In genomic region chr10:42478341-42478720, GRCm38 (mm10) we compare ENCODE assay signal across 8 mouse cellular contexts. TPM values are rescaled to one million over a fixed set of nuclear protein-coding genes. Genes with fewer than 3 reads are reported as not detected.
DNase-seq lines count a peak whose midpoint lies in the region; ATAC-seq and TF ChIP-seq lines count a peak whose summit lies in the region.

Gene Afg1l (minus strand): TSS chr10:42478565.

- intact Hi-C loops in gastrocnemius, adult 2 months (cut with DNase I): loop anchor here (1.0 kb wide), 1 partner anchor 23 kb away; no protein-coding TSS in a partner anchor
- intact Hi-C loops in left cerebral cortex, adult 2 months (cut with DNase I): loop anchor here (1.0 kb wide), 1 partner anchor 23 kb away; no protein-coding TSS in a partner anchor

- H3K36me3 ChIP-seq in hindbrain, postnatal 0 days (ENCODE audit: insufficient read depth, low read length): no peaks in the 10 kb centered on the region

- peak; percentile 98 for DNase-seq in gastrocnemius, adult 2 months
- peak; percentile 96 for DNase-seq in hindbrain, postnatal 0 days (ENCODE audit: low spot score)
- DNase-seq in left cerebral cortex, adult 2 months (ENCODE audit: extremely low spot score in 1 of 2, low spot score in 2 of 2): peak; percentile 94 to 95
- DNase-seq in right cerebral cortex, postnatal 14 days: peak; percentile 95
- peak; percentile 96 for DNase-seq in urinary bladder, postnatal 36 days (ENCODE audit: low spot score in 2 of 2)

- peak within 1 kb of the TSS; percentile 78 for H3K4me2 ChIP-seq in hindbrain, postnatal 0 days (ENCODE audit: low read depth, low read length)

- no peaks in the 10 kb centered on the region for H3K9me3 ChIP-seq in hindbrain, postnatal 0 days (ENCODE audit: low read length)

- peak within 1 kb of the TSS; percentile 95 for H3K4me3 ChIP-seq in gastrocnemius, adult 2 months
- peak within 1 kb of the TSS; percentile 65 for H3K4me3 ChIP-seq in hindbrain, postnatal 0 days (ENCODE audit: low read length)
- H3K4me3 ChIP-seq in left cerebral cortex, adult 2 months: peak within 1 kb of the TSS; percentile 92

- H3K4me1 ChIP-seq in hindbrain, postnatal 0 days (ENCODE audit: insufficient read depth, low read length): no peaks in the 10 kb centered on the region

- ATAC-seq in activated CD4-positive, CD25-positive, alpha-beta regulatory T cell, adult 4 months: peak; percentile 97
- ATAC-seq in common myeloid progenitor, adult 5-6 weeks (replicated peaks; ENCODE audit: low read depth, poor library complexity, severe bottlenecking): peak; percentile 97
- peak; percentile 96 for ATAC-seq in hindbrain, postnatal 0 days
- ATAC-seq in megakaryocyte, adult 5-6 weeks (ENCODE audit: poor library complexity, severe bottlenecking): peak; percentile 99

- WGBS in hindbrain, postnatal 0 days: under 1% methylated on average over 29 of the region's 29 CpGs

- TF ChIP-seq CTCF in gastrocnemius, adult 2 months (IDR thresholded peaks at IDR 0.05): peak; percentile 30; the same call in 1 of the 2 replicates
- peak; percentile 49 for TF ChIP-seq CTCF in hindbrain, postnatal 0 days (IDR thresholded peaks at IDR 0.05; ENCODE audit: low read depth)
- TF ChIP-seq CTCF in left cerebral cortex, adult 2 months (IDR thresholded peaks at IDR 0.05): peak; percentile 54

- H3K9ac ChIP-seq in hindbrain, postnatal 0 days (replicated peaks; ENCODE audit: low read length): peak within 1 kb of the TSS; percentile 68

- H3K27ac ChIP-seq in gastrocnemius, adult 2 months: peak within 1 kb of the TSS; percentile 100
- peak within 1 kb of the TSS; percentile 77 for H3K27ac ChIP-seq in hindbrain, postnatal 0 days
- peak within 1 kb of the TSS; percentile 93 for H3K27ac ChIP-seq in left cerebral cortex, adult 2 months

- no peaks in the 10 kb centered on the region for H3K27me3 ChIP-seq in hindbrain, postnatal 0 days (ENCODE audit: insufficient read depth, low read length)

RNA-seq across cellular contexts. Expression of gene Afg1l, which starts in this region (rescaled TPM):
- 1 to 10 TPM; 2.9 to 5.2 TPM for polyA plus RNA-seq in activated CD4-positive, CD25-positive, alpha-beta regulatory T cell, adult 4 months (2017; shearing (Covaris generic))
- total RNA-seq in common myeloid progenitor, adult 5-6 weeks (2017): 4.9 and 5.5 TPM in 2 replicates
- total RNA-seq in gastrocnemius, adult 2 months (2021): 10 to 100 TPM in 1 of 2 experiments, 1 to 10 TPM in 1; 8.7 to 12.6 TPM
- 7.1 and 8.1 TPM in 2 replicates for total RNA-seq in hindbrain, postnatal 0 days (2014; rRNA removed)
- 6.6 and 7.9 TPM in 2 replicates for polyA plus RNA-seq in hindbrain, postnatal 0 days (2015; fragmentation: Nextera tagmentation; extraction: Ambion mirVana)
- 10 to 100 TPM; 10.4 to 12.7 TPM for total RNA-seq in left cerebral cortex, adult 2 months (2021)
- total RNA-seq in megakaryocyte, adult 5-6 weeks (2015): 2.3 and 2.8 TPM in 2 replicates
- total RNA-seq in megakaryocyte, adult 5-6 weeks (2017): 3.3 and 3.7 TPM in 2 replicates

Comparison
In these comparisons a context has a peak if more than half of its experiments do, and no peak if none do; other contexts are left out.
1. Peak in every context shown above with its lines: DNase-seq, ATAC-seq, H3K4me3 ChIP-seq and H3K27ac ChIP-seq.